In genomic region chr9:41937341-41937966, GRCm38 (mm10) we compare ENCODE assay signal across 9 mouse cellular contexts.
A peak's percentile ranks its signal among the peaks of the same experiment; 100 is the strongest.
DNase-seq lines count a peak whose midpoint lies in the region; ATAC-seq lines count a peak whose summit lies in the region.
"Had no signal": no experiment of that assay in that cellular context is flagged by ENCODE, and none has a peak within 500 bp of the region (broad histone marks: within the 10 kb centered on the region; RNA-seq: fewer than 3 reads in every experiment).

No protein-coding gene starts in this region.

- H3K4me1 ChIP-seq in lung, embryonic 16.5 days (replicated peaks; ENCODE audit: control insufficient read depth, insufficient read depth, low read length) = peaks cover 36% of the 10 kb centered on the region
- H3K4me1 ChIP-seq in limb, embryonic 10.5 days = peaks cover 66% of the 10 kb centered on the region
- H3K4me1 ChIP-seq: liver, embryonic 12.5 days had no signal

- no peak overlapping the region for H3K9ac ChIP-seq in lung, embryonic 16.5 days (ENCODE audit: low read length)
- H3K9ac ChIP-seq: liver, embryonic 12.5 days had no signal

- no peaks in the 10 kb centered on the region for H3K9me3 ChIP-seq in lung, embryonic 16.5 days (ENCODE audit: control insufficient read depth, low read length)
- H3K9me3 ChIP-seq in limb, embryonic 10.5 days (replicated peaks) = no peaks in the 10 kb centered on the region
- H3K9me3 ChIP-seq: liver, embryonic 12.5 days had no signal

- H3K4me2 ChIP-seq in lung, embryonic 16.5 days (ENCODE audit: low read depth, low read length) = no peak overlapping the region
- H3K4me2 ChIP-seq: liver, embryonic 12.5 days had no signal

- no peak overlapping the region for H3K4me3 ChIP-seq in lung, embryonic 16.5 days (ENCODE audit: low read length)
- no peak overlapping the region for H3K4me3 ChIP-seq in limb, embryonic 10.5 days
- H3K4me3 ChIP-seq: liver, embryonic 12.5 days had no signal

- peak; percentile 15 for DNase-seq in adrenal gland, postnatal 14 days
- no peak for DNase-seq in adrenal gland, adult 8-10 months
- no peak for DNase-seq in lung, postnatal 36 days
- DNase-seq in limb, embryonic 10.5 days (ENCODE audit: low spot score) = peak; percentile 56
- DNase-seq in urinary bladder, postnatal 14 days (ENCODE audit: low spot score) = no peak
- DNase-seq in adrenal gland, postnatal 10 days = no peak
- DNase-seq in thymus, postnatal 14 days = no peak

- ATAC-seq in lung, embryonic 16.5 days (ENCODE audit: low read depth) = no peak
- ATAC-seq: liver, embryonic 12.5 days had no signal

- H3K36me3 ChIP-seq in lung, embryonic 16.5 days (ENCODE audit: control insufficient read depth, insufficient read depth, low read length) = no peaks in the 10 kb centered on the region
- no peaks in the 10 kb centered on the region for H3K36me3 ChIP-seq in limb, embryonic 10.5 days
- H3K36me3 ChIP-seq: liver, embryonic 12.5 days had no signal

- 55% methylated on average over 8 of the region's 8 CpGs for WGBS in lung, embryonic 16.5 days
- 65% methylated on average over 8 of the region's 8 CpGs for WGBS in limb, embryonic 10.5 days

- H3K27me3 ChIP-seq in lung, embryonic 16.5 days (ENCODE audit: control insufficient read depth, insufficient read depth, low read depth, low read length) = no peaks in the 10 kb centered on the region
- no peaks in the 10 kb centered on the region for H3K27me3 ChIP-seq in limb, embryonic 10.5 days (ENCODE audit: low read depth, poor library complexity, severe bottlenecking)

- H3K27ac ChIP-seq in lung, embryonic 16.5 days (ENCODE audit: low read length) = peak overlapping the region; percentile 61
- peak overlapping the region; percentile 88 for H3K27ac ChIP-seq in limb, embryonic 10.5 days
- H3K27ac ChIP-seq: liver, embryonic 12.5 days had no signal

Comparison
In these comparisons a context has a peak if more than half of its experiments do, and no peak if none do; other contexts are left out.
1. DNase-seq: peak in adrenal gland, postnatal 14 days (single experiment) and limb, embryonic 10.5 days (single experiment); none in adrenal gland, adult 8-10 months (single experiment), lung, postnatal 36 days (single experiment), urinary bladder, postnatal 14 days (single experiment), adrenal gland, postnatal 10 days (single experiment) and thymus, postnatal 14 days (single experiment).